Mouse (Mus musculus): ENCODE results near the gene Elmsan1. TPM values are rescaled to one million over a fixed set of nuclear protein-coding genes. Genes with fewer than 3 reads are reported as not detected.

Gene Elmsan1
- polyA plus RNA-seq, 1 experiment from 2014 or later = 4.3 TPM

DNA sequence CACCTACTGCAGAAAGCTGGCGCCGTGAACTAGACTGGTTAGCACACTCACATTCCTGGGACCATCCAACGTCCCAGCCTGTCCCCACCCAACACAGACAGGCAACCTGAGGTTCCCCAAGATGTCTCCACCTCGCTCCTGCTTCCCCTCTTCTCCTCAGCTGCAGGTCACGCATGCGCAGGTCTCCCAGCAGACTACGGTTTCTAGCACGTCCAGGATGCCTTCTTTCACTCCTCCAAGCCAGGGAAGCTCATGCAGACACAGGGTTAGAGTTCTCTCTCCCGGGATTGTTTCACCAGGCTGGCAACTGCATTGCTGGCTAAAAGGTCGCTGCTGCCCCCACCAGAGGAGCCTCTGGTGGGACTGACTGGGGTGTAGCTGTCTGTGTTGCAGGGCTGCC, 19.8 kb downstream of the Elmsan1 start:
- Histone ChIP-seq H3K27me3 (no peaks in the 10 kb centered on the region), H3K9ac (replicated peaks) (no peak overlapping the region), H3K4me1 (peaks cover 9% of the 10 kb centered on the region), H3K9me3 (no peaks in the 10 kb centered on the region), H3K27ac (replicated peaks) (no peak overlapping the region), H3K4me2 (replicated peaks) (no peak overlapping the region), H3K4me3 (no peak overlapping the region), H3K36me3 (no peaks in the 10 kb centered on the region)
- WGBS = 77% methylated on average over 10 of the region's 10 CpGs
- ATAC-seq (replicated peaks) = no peak

DNA sequence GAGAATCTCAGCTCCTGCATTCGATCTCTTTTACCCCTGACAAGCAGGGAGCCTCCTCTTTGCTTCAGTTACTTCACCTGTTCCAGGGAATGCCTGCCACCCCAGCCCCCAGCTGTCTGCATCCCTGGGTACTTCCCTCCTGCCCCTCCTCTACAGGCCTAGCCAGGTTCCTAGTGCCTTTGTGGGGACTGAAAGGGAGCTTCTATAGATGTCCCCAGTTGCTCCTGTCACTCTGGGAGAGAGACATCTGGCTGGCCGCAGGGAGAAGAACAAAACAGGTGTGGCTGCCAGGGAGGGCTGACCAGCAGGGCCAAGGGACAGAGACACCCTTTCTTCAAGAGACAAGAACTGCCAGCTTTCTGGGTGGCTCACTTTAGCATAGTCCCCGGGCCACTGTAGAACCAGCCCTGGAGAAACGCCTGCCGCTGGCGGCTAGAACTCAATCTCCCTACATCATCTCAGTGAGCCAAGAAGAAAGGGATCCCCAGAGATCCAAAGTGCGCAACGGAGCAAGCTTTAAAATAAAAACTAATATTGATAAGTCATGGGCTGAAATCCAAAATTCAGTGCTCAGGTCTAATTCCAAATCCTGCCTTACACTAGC, 20.5 kb downstream of the Elmsan1 start:
- Histone ChIP-seq H3K4me2 (replicated peaks) (no peak overlapping the region), H3K9me3 (no peaks in the 10 kb centered on the region), H3K4me3 (no peak overlapping the region), H3K27ac (replicated peaks) (no peak overlapping the region), H3K4me1 (peaks cover 9% of the 10 kb centered on the region), H3K9ac (replicated peaks) (no peak overlapping the region), H3K27me3 (no peaks in the 10 kb centered on the region), H3K36me3 (no peaks in the 10 kb centered on the region)
- no peak for ATAC-seq (replicated peaks)
- WGBS = 47% methylated on average over 8 of the region's 8 CpGs

DNA sequence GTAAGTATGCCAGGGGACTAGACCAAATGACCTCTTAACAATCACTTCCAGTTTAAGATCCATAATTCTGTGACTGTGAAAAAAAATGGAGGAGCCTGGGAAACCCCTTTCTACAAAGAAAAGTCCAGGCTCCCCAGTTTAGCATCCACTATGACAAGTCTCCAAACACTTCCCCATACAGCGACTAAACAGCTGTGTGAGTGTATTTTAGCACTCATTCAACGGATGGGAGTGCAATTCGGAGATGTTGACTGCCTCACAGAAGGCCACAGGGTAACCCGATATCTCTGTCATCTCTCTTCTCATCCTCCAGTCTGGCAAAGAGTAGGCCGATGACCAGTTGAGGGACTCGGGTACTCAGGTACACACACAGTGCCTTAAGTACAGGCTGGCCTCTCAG, 23.5 kb downstream of the Elmsan1 start:
- no peak overlapping the region for H3K4me2 ChIP-seq (replicated peaks)
- 60% methylated on average over 6 of the region's 6 CpGs for WGBS

DNA sequence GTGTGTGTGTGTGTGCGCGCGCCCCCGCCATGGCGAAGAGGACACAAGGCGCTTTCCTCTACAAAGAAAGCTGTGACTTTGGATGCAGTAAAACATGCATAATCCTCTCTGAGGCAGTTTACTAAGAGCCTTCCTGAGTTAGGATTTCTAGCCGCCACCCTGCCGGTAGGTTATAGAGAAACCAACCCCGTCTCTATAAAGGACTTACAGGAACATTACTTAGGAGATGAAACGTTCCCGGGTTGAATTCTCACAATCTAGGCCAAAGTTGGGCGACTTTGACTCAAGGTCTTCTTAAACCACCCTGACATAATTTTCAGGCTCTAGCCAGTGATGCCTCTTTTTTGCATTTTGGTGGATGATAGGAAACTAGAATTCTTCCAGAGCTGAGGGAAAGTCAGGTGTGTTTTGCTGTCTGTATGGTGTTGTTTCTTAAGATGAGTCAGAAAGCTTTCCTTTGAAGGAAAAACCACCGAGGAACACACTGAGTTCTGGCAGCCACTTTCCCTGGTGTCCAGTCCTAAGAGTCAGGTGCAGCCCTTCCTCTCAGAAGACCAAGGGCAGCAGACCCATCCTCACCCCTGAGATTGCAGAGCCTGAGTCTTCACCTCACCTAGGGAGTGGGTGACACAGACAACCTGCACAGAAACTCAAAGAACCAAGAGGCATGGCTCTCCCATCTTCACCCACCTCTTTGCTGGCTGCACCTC, 24.1 kb downstream of the Elmsan1 start:
- H3K27ac ChIP-seq (replicated peaks) = peak overlapping the region; percentile 95
- no peak for ATAC-seq (replicated peaks)
- peaks cover 41% of the 10 kb centered on the region for H3K4me1 ChIP-seq
- H3K9me3 ChIP-seq = no peaks in the 10 kb centered on the region
- H3K27me3 ChIP-seq = no peaks in the 10 kb centered on the region
- peak overlapping the region; percentile 82 for H3K4me3 ChIP-seq
- no peaks in the 10 kb centered on the region for H3K36me3 ChIP-seq
- H3K9ac ChIP-seq (replicated peaks) = peak overlapping the region; percentile 85
- WGBS = 3% methylated on average over 13 of the region's 13 CpGs
- peak overlapping the region; percentile 95 for H3K4me2 ChIP-seq (replicated peaks)

More for the DNA sequence above, 23.5 kb downstream of the Elmsan1 start:
- H3K4me3 ChIP-seq = no peak overlapping the region
- ATAC-seq (replicated peaks) = no peak
- H3K36me3 ChIP-seq = no peaks in the 10 kb centered on the region
- no peak overlapping the region for H3K27ac ChIP-seq (replicated peaks)
- H3K9ac ChIP-seq (replicated peaks) = no peak overlapping the region
- H3K9me3 ChIP-seq = no peaks in the 10 kb centered on the region
- H3K27me3 ChIP-seq = no peaks in the 10 kb centered on the region
- H3K4me1 ChIP-seq = peaks cover 34% of the 10 kb centered on the region

DNA sequence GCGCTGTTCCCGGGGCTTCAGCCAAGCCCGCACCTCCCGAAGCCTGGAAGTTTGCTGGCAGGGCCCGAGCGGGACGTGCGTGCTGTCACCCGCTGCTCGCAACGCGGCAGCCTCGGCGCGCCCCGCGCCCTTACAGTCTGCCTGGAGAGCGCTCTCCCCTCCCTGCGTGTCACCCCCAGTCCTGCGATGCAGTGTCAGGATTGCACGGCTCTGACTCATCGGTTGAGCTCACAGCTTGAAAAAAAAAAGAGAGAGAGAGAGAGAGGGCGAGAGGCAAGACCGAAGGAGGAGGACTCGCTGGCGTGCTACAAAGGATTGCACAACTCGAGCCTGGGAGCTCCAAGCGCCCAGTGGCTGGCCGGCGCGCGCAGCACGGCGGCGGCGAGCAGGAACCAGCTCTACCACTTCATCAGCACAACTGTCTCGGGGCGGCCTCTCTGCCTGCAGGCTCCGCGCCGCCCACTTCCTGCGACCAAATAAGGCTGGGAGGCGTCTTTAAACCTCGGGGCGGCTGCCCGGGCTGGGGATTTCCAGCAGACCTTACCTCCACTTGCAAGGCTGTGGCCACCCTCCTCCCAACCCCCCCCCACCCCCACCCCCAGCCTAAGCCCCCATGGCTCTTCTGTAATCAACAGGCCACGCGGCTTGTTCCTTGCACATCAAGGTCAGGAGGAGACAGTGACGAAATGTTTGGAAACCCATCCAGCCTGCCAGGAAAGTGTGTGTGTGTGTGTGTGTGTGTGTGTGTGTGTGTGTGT, 24.9 kb downstream of the Elmsan1 start:
- peaks cover 48% of the 10 kb centered on the region for H3K4me1 ChIP-seq

DNA sequence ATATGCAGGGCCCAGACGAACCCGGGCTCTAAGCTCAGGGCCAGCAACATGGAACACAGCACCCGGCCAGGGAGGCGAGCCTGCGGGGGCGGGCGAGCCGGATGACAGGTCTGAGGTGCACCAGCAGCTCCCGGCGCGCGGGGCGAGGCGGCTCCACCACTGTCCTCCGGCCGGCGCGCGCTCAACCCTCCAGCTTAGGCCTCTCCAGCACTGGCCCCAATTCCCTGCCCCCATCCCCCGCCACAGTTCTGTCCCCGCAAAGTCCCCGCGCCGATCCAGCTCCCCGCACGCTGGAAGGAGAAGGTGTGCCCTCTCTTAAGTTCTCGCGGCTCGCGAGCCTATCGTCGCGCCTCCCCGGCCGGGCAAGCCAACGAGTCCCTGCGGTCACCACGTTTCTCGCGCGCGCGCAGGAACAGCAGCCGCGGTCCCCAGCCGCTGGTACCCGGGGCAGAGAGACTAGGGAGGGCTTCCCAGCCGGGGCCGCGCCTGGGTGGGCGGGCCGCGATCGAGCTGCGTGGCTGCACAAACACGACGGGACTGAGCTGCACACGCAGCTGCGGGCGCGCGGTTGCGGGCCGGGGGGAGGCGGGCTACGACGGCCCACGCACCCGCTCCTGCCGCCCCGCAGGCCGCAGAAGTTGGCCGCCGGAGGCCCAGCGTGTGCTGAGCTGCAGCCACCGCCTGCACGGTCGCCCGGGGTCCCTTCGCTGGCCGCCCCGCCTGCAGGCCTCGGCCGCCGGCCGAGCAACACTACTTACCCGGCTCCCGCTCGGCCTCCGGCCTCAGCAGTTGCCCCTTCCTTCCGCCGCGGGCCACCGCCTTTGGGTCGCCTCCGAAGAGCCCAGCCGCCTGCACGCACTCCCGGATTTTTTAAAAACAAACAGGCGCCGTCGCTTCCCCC, 25.7 kb downstream of the Elmsan1 start:
- H3K4me1 ChIP-seq = peaks cover 55% of the 10 kb centered on the region
- H3K9ac ChIP-seq (replicated peaks) = peak overlapping the region; percentile 85
- H3K9me3 ChIP-seq = no peaks in the 10 kb centered on the region
- H3K27me3 ChIP-seq = no peaks in the 10 kb centered on the region
- under 1% methylated on average over 90 of the region's 102 CpGs for WGBS
- no peaks in the 10 kb centered on the region for H3K36me3 ChIP-seq
- peak overlapping the region; percentile 82 for H3K4me3 ChIP-seq
- peak overlapping the region; percentile 95 for H3K27ac ChIP-seq (replicated peaks)
- peak overlapping the region; percentile 95 for H3K4me2 ChIP-seq (replicated peaks)
- peak; percentile 62 for ATAC-seq (replicated peaks)

More for the DNA sequence above, 24.9 kb downstream of the Elmsan1 start:
- H3K27me3 ChIP-seq = no peaks in the 10 kb centered on the region
- H3K4me3 ChIP-seq = peak overlapping the region; percentile 82
- peak overlapping the region; percentile 85 for H3K9ac ChIP-seq (replicated peaks)
- H3K27ac ChIP-seq (replicated peaks) = peak overlapping the region; percentile 95
- peak; percentile 83 for ATAC-seq (replicated peaks)
- WGBS = under 1% methylated on average over 49 of the region's 49 CpGs
- H3K4me2 ChIP-seq (replicated peaks) = peak overlapping the region; percentile 95
- no peaks in the 10 kb centered on the region for H3K36me3 ChIP-seq
- no peaks in the 10 kb centered on the region for H3K9me3 ChIP-seq

DNA sequence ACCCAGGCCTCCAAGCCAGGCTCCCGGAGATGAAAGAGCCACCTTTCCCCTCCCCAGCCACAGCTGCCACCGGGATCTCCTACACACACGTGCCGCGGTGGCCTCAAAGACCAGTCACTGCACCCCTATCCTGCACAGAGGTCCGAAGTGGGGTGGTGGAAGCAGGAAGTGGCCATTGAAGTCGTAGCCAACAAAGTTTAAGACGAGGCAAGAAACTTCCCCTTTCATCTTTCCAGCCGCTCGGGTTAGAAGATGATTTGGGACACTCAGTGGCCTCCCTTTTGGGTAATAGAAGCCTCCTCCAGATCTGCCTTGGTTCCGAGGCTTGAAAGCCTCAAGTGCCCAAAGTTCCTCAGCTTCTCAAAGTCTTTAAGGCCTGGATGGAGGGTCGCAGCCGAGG, 26.4 kb downstream of the Elmsan1 start:
- peaks cover 60% of the 10 kb centered on the region for H3K4me1 ChIP-seq
- H3K36me3 ChIP-seq = no peaks in the 10 kb centered on the region
- no peaks in the 10 kb centered on the region for H3K27me3 ChIP-seq
- H3K4me3 ChIP-seq = peak overlapping the region; percentile 82
- no peak for ATAC-seq (replicated peaks)
- H3K4me2 ChIP-seq (replicated peaks) = peak overlapping the region; percentile 95
- H3K9me3 ChIP-seq = no peaks in the 10 kb centered on the region
- 3% methylated on average over 13 of the region's 13 CpGs for WGBS
- H3K27ac ChIP-seq (replicated peaks) = peak overlapping the region; percentile 95; the same call in 1 of the 2 replicates
- H3K9ac ChIP-seq (replicated peaks) = peak overlapping the region; percentile 85

DNA sequence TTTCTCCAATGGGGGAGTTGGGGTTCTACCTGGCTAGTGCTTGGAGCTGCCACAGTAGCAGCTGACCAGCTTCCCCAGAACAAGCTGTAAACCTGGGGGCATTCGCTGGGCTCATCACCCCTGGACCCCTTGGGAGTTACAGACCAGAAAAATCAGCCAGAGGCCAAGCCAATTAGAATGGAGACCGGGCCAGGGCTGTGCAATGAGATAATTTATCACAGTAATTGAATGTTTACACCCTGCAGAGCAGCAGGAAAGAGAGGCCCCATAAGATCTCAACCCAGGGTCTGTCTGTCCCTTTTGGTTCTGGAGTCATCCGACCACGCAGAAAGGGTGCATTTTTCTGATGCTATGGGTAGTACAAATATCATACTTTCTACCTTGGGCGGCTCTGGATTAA, 26.9 kb downstream of the Elmsan1 start:
- 10% methylated on average over 5 of the region's 5 CpGs for WGBS

DNA sequence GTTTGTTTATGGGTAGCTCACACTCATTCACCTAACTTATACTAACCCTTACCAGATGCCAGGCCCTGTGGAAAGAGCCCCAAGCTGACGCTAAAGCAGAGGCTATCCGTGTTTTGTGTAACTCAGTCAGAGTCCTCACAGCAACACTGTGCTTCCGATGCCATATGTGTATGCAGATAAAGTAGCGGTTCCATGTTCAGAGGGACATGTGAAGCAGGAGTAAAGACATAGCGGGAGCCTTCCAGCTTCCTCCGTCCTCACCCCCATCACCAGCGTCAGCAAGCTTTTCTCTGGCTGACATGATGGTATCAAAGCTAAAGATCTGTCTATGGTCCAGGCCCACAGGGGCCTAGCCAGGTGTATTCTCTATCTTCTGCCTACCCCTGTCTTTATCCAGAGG, 27.5 kb downstream of the Elmsan1 start:
- Histone ChIP-seq H3K36me3 (no peaks in the 10 kb centered on the region), H3K9me3 (no peaks in the 10 kb centered on the region), H3K27me3 (no peaks in the 10 kb centered on the region), H3K4me1 (peaks cover 68% of the 10 kb centered on the region), H3K4me3 (peak overlapping the region; percentile 3; the same call in 1 of the 2 replicates), H3K27ac (replicated peaks) (no peak overlapping the region), H3K9ac (replicated peaks) (0 out of 2 replicates have a peak overlapping the region, but pooled peaks have one; percentile 0), H3K4me2 (replicated peaks) (peak overlapping the region; percentile 95)
- 49% methylated on average over 7 of the region's 7 CpGs for WGBS
- no peak for ATAC-seq (replicated peaks)

More for the DNA sequence above, 26.9 kb downstream of the Elmsan1 start:
- no peak overlapping the region for H3K27ac ChIP-seq (replicated peaks)
- H3K4me1 ChIP-seq = peaks cover 65% of the 10 kb centered on the region
- peak overlapping the region; percentile 85; the same call in 1 of the 2 replicates for H3K9ac ChIP-seq (replicated peaks)
- H3K9me3 ChIP-seq = no peaks in the 10 kb centered on the region
- H3K27me3 ChIP-seq = no peaks in the 10 kb centered on the region
- H3K4me2 ChIP-seq (replicated peaks) = peak overlapping the region; percentile 95
- H3K36me3 ChIP-seq = no peaks in the 10 kb centered on the region
- peak overlapping the region; percentile 82 for H3K4me3 ChIP-seq
- ATAC-seq (replicated peaks) = no peak

DNA sequence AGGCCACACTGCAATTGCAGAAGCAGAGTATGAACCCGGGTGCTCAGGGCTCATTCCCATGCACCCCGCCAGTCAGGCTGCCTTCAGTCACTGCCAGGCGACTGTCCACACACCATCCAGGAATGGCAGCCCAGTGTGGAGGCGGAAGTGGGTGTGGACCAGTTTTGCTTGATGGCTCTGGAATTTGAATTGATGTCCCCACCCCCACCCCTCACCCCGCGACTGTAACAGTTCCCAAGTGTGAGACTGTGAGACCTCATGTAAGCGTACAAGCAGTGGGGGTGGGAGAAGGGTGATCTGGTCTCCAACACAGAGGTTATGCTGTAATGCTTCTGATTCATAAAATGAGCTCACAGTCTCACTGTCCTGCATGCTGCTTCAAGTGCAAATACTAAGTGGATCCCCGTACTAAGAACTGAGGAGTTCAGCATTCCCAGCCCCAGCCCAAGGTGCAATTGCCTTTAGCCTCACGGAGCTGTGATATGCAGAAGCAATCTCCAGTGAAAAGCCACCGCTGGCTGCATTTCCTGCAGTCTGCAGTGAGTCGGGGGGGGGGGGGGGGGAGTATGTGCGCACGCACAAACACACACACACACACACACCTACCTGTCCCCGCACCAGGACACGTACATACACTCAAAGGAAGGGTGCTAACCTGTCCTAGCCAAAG, 28.4 kb downstream of the Elmsan1 start:
- WGBS = 57% methylated on average over 15 of the region's 15 CpGs
- no peaks in the 10 kb centered on the region for H3K27me3 ChIP-seq
- peaks cover 68% of the 10 kb centered on the region for H3K4me1 ChIP-seq
- no peaks in the 10 kb centered on the region for H3K9me3 ChIP-seq
- peak overlapping the region; percentile 95 for H3K4me2 ChIP-seq (replicated peaks)
- H3K4me3 ChIP-seq = no peak overlapping the region
- no peak overlapping the region for H3K27ac ChIP-seq (replicated peaks)
- no peak for ATAC-seq (replicated peaks)
- no peak overlapping the region for H3K9ac ChIP-seq (replicated peaks)
- no peaks in the 10 kb centered on the region for H3K36me3 ChIP-seq

DNA sequence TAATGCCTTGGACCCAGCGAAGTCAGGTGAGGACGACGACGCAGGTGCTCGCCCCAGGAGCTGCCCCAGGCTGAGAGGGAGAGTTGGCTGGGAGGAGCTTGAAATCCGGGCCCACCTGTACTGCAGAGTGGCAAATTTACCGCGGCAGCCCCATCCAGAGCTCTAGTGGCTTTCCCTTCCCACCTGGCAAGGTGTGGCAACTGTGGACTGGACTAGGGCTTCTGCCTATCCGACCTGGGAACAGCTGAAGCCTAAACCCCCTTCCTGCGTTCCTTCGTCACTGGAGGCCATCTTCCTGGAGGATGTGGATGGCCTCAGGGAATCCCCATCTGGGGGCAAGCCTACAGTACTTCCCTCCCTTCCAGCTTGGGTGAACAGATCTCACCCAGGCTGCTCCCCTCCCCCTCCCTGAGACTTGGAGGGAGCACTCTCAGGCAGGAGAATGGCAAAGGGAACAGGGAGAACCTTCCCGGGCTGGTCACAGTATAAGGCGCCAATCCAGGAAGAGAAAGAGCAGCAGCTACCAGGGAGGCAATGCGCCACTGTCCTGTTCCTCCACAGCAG, 29.7 kb downstream of the Elmsan1 start:
- WGBS = 66% methylated on average over 14 of the region's 14 CpGs
- Histone ChIP-seq H3K9ac (replicated peaks) (no peak overlapping the region), H3K4me3 (no peak overlapping the region), H3K36me3 (no peaks in the 10 kb centered on the region), H3K27me3 (no peaks in the 10 kb centered on the region), H3K4me1 (peaks cover 68% of the 10 kb centered on the region), H3K9me3 (no peaks in the 10 kb centered on the region), H3K27ac (replicated peaks) (no peak overlapping the region), H3K4me2 (replicated peaks) (no peak overlapping the region)
- no peak for ATAC-seq (replicated peaks)
